Mouse (Mus musculus) thymus, postnatal 36 days (tissue): ENCODE results near the gene Rnaseh2c.

Experiments
- DNase-seq, 2 experiments: peaks; one replicate each; pipeline ENCODE4 v3.0.0; 2022; ENCODE audit warnings: mixed read lengths in 2 of 2

Rnaseh2c gene

DNA sequence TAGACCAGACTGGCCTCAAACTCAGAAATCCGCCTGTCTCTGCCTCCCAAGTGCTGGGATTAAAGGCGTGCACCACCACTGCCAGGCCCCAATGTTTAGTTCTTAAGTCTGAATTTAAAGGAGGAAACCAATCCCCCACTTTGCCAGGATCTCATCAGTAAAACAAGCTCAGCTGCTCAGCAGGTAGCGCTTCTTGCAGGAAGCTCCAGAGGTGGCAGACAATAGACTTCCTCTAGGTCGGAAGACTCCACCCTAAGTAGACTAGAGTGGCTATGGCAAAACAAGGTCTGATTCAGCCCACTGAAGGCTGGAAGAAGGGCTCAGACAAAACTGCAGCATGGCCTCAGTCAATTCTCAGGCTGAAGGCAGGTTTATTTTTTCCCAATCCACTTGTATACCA lies 21.7 kb upstream of the Rnaseh2c start:
- DNase-seq, result no peak

DNA sequence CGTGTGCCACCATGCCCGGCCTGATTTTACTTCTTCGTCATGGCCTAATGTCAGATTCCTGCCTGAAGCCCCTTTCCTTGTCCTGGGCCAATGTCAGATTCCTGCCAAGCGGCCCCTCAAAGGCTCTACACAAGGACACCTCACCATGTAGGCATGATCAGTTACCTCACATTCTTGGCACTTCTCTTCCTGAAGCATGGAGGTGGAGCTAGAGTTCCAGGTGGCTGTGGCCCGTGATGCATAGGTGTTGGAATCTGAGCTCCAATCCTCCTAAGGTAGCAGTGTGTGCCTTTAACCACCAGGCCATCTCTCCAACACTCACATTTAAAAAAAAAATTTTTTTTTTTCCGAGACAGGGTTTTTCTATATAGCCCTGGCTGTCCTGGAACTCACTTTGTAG lies 20.9 kb upstream of the Rnaseh2c start:
- no peak for DNase-seq

GRCm38 (mm10) chr19:5581995-5582394 lies 19.7 kb upstream of the Rnaseh2c start:
- no peak for DNase-seq

- DNase-seq, result no peak
Observed at GRCm38 (mm10) chr19:5589159-5589558, 12.5 kb upstream of the Rnaseh2c start.

DNA sequence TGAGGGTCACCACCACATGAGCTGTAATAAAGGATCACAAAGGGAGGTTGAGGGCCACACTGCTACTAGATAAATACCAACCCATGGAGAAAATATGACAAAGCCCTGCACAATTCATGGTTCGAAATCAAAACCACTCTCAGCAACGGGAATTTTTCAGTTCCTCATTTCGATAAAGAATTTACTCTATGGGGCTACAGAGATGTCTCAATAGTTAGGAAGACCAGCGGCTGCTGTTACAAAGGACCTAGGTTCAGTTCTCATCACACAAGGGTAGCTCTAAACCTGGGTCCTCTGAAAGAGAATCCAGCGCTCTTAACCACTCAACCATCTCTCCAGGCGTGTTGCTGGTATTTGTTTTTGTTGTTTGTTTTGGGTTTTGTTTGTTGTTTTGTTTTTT lies 9.8 kb upstream of the Rnaseh2c start:
- no peak for DNase-seq

- DNase-seq, result no peak
Observed at GRCm38 (mm10) chr19:5599224-5599623, 2.4 kb upstream of the Rnaseh2c start.

GRCm38 (mm10) chr19:5603664-5604063 lies 2.0 kb downstream of the Rnaseh2c start:
- no peak for DNase-seq

DNA sequence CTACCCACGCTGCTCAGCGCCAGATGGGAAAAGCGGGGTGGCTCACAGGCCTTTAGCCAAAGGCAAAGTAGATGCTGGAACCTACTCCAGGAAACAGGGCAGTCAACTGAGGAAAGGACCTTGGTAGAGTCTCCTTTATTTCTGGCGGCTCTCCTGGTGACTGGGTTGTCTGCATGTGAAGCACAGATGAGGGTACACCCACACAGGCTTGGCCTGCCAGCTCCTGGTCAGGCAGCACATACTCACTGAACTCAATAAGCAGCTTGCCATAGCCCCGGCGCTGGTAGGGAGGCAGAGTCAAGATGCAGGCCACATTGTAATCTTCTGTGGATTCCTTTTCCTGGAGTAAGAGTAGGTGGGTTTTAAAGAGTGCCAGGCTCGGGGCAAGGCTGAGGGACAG lies 3.5 kb downstream of the Rnaseh2c start:
- DNase-seq, result no peak

DNA sequence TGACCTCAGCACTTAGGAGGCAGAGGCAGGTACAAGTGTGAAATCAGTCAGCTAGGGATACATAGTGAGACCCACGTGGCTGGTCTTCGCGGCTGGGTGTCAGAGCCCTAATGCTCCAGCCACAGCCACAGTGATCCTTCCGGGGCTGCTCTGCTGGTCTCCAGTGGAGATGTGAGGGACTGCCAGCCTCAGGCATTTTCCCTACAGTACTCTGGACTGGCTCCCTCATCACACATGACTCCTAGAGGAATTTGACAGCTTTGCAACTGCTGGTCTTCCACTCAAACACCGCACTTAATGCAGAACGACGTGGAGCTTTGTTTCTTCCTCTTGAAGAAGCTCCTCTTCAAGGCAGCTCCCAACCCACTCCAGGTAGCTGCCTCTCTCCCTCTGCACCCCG lies 4.5 kb downstream of the Rnaseh2c start:
- no peak for DNase-seq

DNA sequence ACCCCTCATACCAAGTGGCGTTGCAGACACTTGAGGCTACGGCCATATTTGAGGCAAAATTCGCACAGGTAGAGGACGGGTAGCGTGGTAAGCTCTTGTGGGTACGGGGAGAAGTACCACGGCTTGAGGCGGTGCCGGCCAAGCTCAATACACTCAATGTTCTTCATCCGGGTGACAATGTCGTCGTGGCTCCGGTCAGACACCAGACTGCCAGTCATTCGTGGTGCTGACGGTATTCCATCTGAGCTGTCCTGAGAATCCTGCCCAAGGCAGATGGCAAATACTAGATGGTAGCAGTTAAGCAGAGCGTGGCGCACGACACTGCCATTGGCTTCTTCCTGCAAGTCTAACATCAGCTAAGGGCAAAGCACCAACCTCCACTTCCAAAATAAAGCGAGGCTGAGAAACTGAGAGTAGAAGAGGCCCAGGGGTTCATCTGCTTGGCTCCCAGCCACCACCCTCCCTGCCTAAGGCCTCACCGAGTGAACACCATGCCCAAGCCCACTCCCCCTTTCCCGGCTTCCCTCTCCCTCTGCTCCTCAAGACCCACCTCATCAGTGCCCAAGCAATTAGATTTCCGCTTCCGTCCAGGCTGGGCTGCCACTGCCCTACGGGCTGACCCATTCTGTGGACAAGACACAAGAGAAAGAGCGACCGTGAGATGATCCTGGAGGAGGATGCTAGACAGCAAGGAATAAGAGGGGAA lies 6.2 kb downstream of the Rnaseh2c start:
- peak in 1 of 2 experiments; percentile 20 for DNase-seq

- DNase-seq, result peak in 1 of 2 experiments; percentile 29
Observed at GRCm38 (mm10) chr19:5608707-5609106, 7.0 kb downstream of the Rnaseh2c start.

DNA sequence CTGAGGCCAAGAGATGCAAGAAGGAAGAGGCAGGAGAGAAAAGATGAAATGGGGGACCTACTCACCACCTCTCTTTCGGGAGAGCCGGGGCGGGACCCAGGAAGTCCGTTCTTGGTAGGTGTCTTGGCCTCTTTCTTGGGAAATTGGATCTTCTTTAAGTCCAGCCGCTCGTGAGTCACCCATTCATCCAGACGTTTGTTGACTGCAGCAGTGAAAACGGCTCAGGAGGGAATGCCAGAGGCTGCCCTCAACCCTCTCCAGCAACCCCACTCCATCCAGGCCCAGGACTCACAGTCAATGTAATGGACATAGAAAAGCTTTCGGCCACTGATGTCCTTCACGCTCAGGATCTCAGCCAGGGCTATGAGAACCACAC lies 7.5 kb downstream of the Rnaseh2c start:
- no peak for DNase-seq

DNA sequence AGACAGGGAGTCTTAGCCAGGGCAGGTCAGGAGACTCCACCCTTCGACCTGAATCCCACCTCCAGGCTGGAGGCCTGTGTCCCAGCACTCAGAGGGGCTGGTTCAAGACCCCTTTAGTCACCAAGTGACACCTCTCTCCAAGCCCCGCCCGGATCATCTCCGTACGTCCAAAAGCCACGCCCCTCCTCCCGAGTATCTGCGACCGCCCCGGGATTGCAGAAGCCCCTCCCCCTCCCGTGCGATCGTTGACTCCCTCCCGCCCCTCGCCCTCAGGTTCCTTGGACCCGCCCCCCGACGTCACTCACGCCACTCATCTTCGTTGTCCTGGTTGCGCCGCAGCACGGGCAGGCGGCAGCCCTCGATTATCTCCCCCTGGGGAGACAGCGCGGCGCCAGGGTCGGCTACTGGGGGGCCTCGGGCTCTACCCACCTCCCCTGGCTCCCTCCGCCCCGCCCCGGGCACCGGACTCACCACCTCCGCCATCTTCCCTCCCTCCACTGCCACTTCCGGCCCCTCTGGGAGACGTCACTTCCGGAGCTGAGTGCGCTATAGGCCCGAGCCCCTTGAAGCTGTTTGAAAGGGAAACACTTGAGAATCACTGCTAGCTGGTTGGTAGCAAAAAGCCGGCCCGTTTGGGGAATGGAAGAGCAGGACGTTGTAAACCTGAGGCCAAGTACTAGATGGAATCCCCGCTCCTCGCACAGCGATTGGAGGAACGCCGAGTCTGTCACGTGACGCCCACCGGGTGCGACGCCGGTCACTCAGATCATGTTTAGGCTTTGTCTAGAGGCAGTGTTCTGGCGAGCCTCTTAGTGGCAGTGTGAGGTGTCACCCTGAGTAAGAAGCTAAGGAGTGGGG lies 8.1 kb downstream of the Rnaseh2c start, which contains the start of gene Kat5:
TSS of gene Kat5 (minus strand) at position 691 of the 858 bp plus-strand sequence.
- DNase-seq, result peak; percentile 91 to 93

- no peak for DNase-seq
Observed at GRCm38 (mm10) chr19:5611973-5612372, 10.3 kb downstream of the Rnaseh2c start.

GRCm38 (mm10) chr19:5612762-5613411 lies 11.2 kb downstream of the Rnaseh2c start:
- DNase-seq, result no peak

DNA sequence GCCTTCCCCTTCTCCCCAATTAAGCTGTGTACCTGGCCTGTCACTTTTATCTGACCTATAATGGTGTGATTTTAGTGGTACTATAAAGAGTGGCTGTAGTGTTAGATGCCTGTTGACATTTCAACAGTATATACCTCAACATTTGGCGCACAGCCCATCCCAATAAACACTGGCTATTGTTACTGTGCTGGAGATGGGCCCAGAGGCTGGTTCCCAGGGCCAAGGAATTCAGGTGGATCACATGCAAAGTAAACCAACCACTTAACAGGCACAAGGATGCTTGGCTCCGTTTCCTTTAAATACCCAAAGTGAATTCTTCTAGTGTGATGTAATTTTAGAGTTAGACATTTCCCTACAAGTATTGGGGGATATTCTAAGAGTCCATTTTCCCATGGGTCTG lies 13.3 kb downstream of the Rnaseh2c start:
- no peak for DNase-seq

DNA sequence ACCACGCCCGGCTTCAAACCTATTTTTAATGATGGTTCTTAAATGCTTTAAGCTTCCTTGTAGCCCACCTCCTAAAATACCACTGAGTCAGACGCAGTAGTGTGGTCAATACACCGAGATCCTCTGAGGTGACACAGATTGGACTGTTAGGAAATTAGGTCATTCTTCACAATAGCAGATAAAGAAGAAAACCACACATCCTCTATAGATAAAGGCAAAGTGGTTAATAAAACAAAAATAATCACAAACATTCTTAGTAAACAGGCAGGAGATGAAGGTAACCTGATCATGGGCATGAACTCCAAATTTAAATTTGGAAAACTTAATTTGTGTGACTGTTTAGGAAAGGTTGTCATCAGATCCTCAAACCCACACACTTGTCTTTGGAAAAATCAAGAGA lies 18.3 kb downstream of the Rnaseh2c start:
- no peak for DNase-seq

DNA sequence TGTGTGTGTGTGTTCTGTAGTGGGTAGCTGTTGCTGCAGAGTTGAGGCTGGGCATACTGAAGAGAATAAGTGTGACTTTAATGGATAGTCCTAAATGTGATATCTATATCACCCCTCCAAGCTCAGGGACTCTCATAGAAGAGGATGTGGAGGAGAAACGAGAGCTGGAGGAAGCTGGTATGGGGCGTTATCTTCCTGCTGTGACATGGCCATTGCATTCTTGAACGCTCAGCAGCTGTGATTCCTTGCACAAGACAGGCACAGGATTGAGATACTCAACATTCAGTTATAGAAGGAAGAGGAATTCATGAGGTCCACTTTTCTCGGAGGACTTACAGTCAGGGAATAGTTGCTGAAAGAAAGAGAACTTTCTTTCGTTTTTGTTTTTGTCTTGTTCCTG lies 20.2 kb downstream of the Rnaseh2c start:
- DNase-seq, result no peak

- no peak for DNase-seq
Observed at GRCm38 (mm10) chr19:5625311-5625710, 23.6 kb downstream of the Rnaseh2c start.

GRCm38 (mm10) chr19:5629907-5630306 lies 28.2 kb downstream of the Rnaseh2c start:
- DNase-seq, result no peak

- no peak for DNase-seq
Observed at GRCm38 (mm10) chr19:5632120-5632519, 30.4 kb downstream of the Rnaseh2c start.

DNA sequence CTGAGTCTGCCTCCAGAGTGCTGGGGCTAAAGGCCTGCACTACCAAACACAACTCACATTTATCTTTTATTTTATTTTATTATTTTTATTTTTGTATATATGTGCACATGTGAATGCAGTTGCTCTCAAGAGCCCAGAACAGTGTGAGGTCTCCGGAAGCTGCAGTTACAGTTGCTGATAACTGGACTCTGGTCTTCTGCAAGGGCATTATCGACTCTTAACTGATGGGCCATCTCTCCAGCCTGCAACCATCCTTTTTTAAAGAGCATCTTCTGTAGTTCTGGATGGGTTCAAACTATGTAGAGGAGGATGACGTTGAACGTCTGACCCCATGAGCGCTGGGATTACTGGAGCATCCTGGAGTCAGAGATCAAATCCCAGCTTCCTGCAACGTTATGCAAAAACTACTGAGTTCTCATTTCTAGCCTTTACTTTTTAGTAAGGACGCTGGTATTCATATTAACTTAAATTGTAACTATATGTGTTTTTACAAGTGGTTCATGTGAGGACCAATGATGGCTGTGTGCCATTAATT lies 34.4 kb downstream of the Rnaseh2c start:
- no peak for DNase-seq

- DNase-seq, result no peak
Observed at GRCm38 (mm10) chr19:5636571-5637041, 34.9 kb downstream of the Rnaseh2c start.
